Mouse (Mus musculus): ENCODE measurements at regions not wholly inside any gene's neighbourhood (a gene's known extent, or its start where the extent isn't known, plus 50 kb on each side); places are given as distances from the start of the nearest gene placed in this dataset.

GRCm38 (mm10) chr4:137156441-137157105 lies 108.0 kb upstream of the Zbtb40 start:
- TF ChIP-seq MAX (IDR thresholded peaks at IDR 0.05) (no peak), CTCF (IDR thresholded peaks at IDR 0.05; ENCODE audit: control insufficient read depth, insufficient read depth, insufficient read length) (no peak), USF1 (IDR thresholded peaks at IDR 0.05; ENCODE audit: low read depth) (no peak), CEBPB (IDR thresholded peaks at IDR 0.05; ENCODE audit: low read depth) (no peak)
